Mouse (Mus musculus): Measurements from ENCODE around the gene Pdgfb.

GRCm38 (mm10) chr15:79986182-79986581, 28.6 kb downstream of the Pdgfb start:
- TF ChIP-seq POLR2A (IDR thresholded peaks at IDR 0.05; ENCODE audit: insufficient read length, low read depth), result no peak
- TF ChIP-seq E2F4 (IDR thresholded peaks at IDR 0.05; ENCODE audit: insufficient read depth), result no peak
- TF ChIP-seq MAX (IDR thresholded peaks at IDR 0.05; ENCODE audit: low read depth), result no peak
- TF ChIP-seq POLR2AphosphoS2 (IDR thresholded peaks at IDR 0.05; ENCODE audit: insufficient read length, low read depth), result no peak
